In genomic region chr13:50958051-50958883, GRCm38 (mm10) we compare ENCODE assay signal across 8 mouse cellular contexts.
DNase-seq lines count a peak whose midpoint lies in the region; ATAC-seq lines count a peak whose summit lies in the region.

No protein-coding gene starts in this region.

- peak; percentile 25 to 53; a peak in 3 of 4 replicates for ATAC-seq in hematopoietic stem cell, adult 5-6 weeks (replicated peaks in 1 of 2; ENCODE audit: insufficient read depth in 1 of 2, low FRiP score in 2 of 2, low TSS enrichment in 1 of 2, low read depth in 1 of 2, poor library complexity in 2 of 2, severe bottlenecking in 2 of 2)
- ATAC-seq in megakaryocyte progenitor cell, adult 5-6 weeks (replicated peaks; ENCODE audit: poor library complexity): peak; percentile 52

- intact Hi-C loops in left cerebral cortex, postnatal 36 days (cut with DNase I): no loop called here

- peak; percentile 21 for DNase-seq in kidney, adult 18-20 months
- DNase-seq in kidney, adult 11 months: no peak
- peak; percentile 7 for DNase-seq in NIH3T3 (ENCODE audit: low read depth)
- DNase-seq in T-cell, adult 2 months (ENCODE audit: low spot score): no peak
- no peak for DNase-seq in left cerebral cortex, postnatal 36 days (ENCODE audit: low spot score in 2 of 2)
- no peak for DNase-seq in urinary bladder, adult 2 months (ENCODE audit: low spot score)

Comparison
In these comparisons a context has a peak if more than half of its experiments do, and no peak if none do; other contexts are left out.
1. DNase-seq: peak in kidney, adult 18-20 months (single experiment) and NIH3T3 (single experiment); none in kidney, adult 11 months (single experiment), T-cell, adult 2 months (single experiment), left cerebral cortex, postnatal 36 days (0 of 2) and urinary bladder, adult 2 months (single experiment).